Mouse (Mus musculus) bone marrow, adult 2 months (tissue): ENCODE measurements around the gene Adgra1. TPM values are rescaled to one million over a fixed set of nuclear protein-coding genes. Genes with fewer than 3 reads are reported as not detected.

Experiments
- H3K27ac ChIP-seq: fragments of 200-500 bp; 2 replicates; pipeline ENCODE4 v1.5.1; 2012; ENCODE audit warnings: low read depth, mild to moderate bottlenecking, control low read depth, inconsistent platforms, low read length; ENCODE audit not compliant: control insufficient read depth, poor library complexity, insufficient read depth
- H3K4me1 ChIP-seq: fragments of 200-500 bp; 2 replicates; pipeline ENCODE4 v1.6.1; 2011; ENCODE audit warnings: low read length; ENCODE audit not compliant: control insufficient read depth, insufficient read depth
- H3K4me3 ChIP-seq: fragments of 200-500 bp; replicated peaks from 2 replicates; pipeline ENCODE3; 2011; ENCODE audit warnings: mild to moderate bottlenecking, low read depth, low read length, control low read depth; ENCODE audit not compliant: control insufficient read depth
- CTCF ChIP-seq: fragments of 200-500 bp; IDR thresholded peaks from 2 replicates; pipeline ENCODE4 v1.5.1; 2011; ENCODE audit warnings: low read length, control low read depth; ENCODE audit not compliant: control insufficient read depth, insufficient read depth
- POLR2A ChIP-seq: fragments of 200-500 bp; IDR thresholded peaks from 2 replicates; pipeline ENCODE4 v1.6.1; 2011; ENCODE audit warnings: low read depth, mild to moderate bottlenecking, control low read depth, low read length, borderline replicate concordance; ENCODE audit not compliant: control insufficient read depth
- WGBS: fragments of 180-500 bp; shearing (Covaris S2); methylation state at CpG from one replicate; pipeline ENCODE4 v1.1.7; 2018; 5-methylcytosine and 5-hydroxymethylcytosine counted together
- polyA plus RNA-seq: library from polyadenylated mRNA; stranded (reverse); fragments of >200 nt; gene quantifications from 2 replicates; pipeline ENCODE4 v1.2.4, GENCODE M21; 2011; ENCODE audit warnings: low replicate concordance; ENCODE audit not compliant: missing spikeins, insufficient read depth, insufficient read length

Adgra1 gene
- polyA plus RNA-seq = not detected in 2 replicates

DNA sequence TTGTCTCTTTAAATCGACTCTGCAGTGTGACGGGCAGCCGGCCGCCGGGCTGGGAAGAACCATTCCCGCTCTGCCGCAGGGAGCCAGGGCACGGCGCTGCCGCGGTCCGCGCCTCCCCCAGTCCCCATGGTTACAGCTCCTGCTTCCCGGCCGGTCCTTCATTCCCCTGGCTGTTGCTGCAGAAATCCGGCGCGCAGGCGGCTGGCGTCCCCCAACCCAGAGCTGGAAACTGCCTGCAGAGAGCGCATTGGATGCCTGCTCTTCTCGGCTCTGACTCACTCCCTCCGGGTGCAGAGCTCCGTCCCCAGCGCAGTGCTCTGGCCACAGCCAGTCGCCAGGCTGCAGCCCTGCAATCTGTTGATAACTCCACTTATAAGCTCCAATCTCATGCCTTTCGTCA, at the start of gene Adgra1:
Adgra1 (plus strand) TSS at position 139 of the 400 bp plus-strand sequence.
- Histone ChIP-seq H3K27ac (no peak within 1 kb of the TSS), H3K4me3 (no peak within 1 kb of the TSS), H3K4me1 (no peaks in the 10 kb centered on the region)
- TF ChIP-seq POLR2A (no peak), CTCF (no peak)
- WGBS = 3% methylated on average over 27 of the region's 27 CpGs

DNA sequence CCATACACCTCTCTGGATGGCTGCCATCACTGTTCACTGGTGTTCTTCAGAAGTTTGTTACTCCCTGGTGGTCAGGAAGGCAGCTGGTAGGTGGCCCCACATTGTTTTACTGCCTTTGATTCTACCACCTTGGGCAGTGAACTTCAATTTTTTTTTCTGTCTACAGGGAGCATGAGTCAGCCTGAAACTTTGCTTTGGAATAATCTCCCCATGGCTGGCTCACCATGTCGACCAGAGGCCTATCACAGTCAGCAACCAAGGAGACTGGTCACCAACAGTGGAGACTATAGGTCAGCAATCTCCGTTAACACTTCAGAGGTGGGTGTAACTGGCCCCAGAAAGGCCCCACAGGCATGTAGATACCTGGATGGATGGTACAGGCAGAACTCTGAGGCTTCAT, 46.6 kb upstream of the Adgra1 start:
- WGBS = 59% methylated on average over 2 of the region's 2 CpGs
- H3K4me1 ChIP-seq = no peaks in the 10 kb centered on the region
- H3K27ac ChIP-seq = no peak overlapping the region
- no peak overlapping the region for H3K4me3 ChIP-seq
- no peak for TF ChIP-seq POLR2A

GRCm38 (mm10) chr7:139788927-139789326, 45.0 kb upstream of the Adgra1 start:
- H3K4me3 ChIP-seq = no peak overlapping the region
- no peak overlapping the region for H3K27ac ChIP-seq
- 77% methylated on average over 11 of the region's 11 CpGs for WGBS
- H3K4me1 ChIP-seq = no peaks in the 10 kb centered on the region
- TF ChIP-seq CTCF (no peak), POLR2A (no peak)

GRCm38 (mm10) chr7:139789718-139790117, 44.3 kb upstream of the Adgra1 start:
- no peaks in the 10 kb centered on the region for H3K4me1 ChIP-seq
- no peak overlapping the region for H3K27ac ChIP-seq
- TF ChIP-seq POLR2A = no peak
- no peak for TF ChIP-seq CTCF
- WGBS = 72% methylated on average over 4 of the region's 4 CpGs
- no peak overlapping the region for H3K4me3 ChIP-seq

DNA sequence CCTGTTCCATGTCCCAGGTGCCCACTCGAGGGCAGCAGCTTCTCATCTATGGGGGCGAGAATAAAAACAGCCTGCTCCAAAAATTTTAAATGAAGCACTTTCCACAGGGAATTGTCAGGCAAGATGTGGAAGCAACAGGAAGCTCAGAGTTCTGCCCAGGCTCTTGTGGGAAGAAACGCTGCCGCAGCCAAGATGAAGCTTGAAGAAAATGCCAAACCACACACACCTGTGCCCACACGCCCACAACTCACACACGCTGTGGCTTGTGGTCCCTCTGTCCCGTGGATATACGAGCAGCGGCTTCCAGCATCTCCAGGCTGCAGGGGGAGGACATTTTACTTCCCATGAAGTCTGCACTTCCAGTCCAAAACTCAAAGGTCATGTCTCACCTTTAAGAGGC, 42.4 kb upstream of the Adgra1 start:
- 64% methylated on average over 9 of the region's 9 CpGs for WGBS
- Histone ChIP-seq H3K4me3 (no peak overlapping the region), H3K4me1 (no peaks in the 10 kb centered on the region), H3K27ac (no peak overlapping the region)
- no peak for TF ChIP-seq POLR2A
- no peak for TF ChIP-seq CTCF

DNA sequence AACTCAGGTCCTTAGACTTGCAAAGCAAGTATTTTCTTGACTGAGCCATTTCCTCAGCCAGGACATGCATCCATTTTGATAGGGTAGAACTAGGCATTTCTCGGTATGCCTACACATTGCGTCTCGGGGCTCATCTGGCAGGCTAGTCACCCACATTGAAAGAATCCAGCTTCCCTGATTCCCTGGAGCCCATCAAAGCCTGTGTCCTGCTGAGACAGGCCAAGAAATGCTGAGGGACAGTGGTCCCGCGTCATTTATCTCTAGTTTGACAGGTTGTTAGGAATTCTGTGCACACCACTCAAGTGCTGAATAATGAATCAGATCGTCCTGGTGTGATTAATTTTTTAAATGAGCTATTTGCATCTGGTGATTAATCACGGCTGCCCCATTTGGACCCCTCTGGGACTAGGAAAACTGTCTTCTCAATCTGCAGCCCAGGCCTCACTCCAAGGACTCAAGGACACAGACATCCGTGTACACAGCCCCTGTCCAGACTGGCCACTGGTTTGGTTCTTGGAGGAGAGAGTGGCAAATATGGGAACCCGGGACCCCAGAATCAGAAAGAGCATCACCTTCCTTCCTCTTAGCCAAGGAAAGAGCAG, 38.9 kb upstream of the Adgra1 start:
- TF ChIP-seq POLR2A (no peak), CTCF (no peak)
- Histone ChIP-seq H3K27ac (no peak overlapping the region), H3K4me3 (no peak overlapping the region), H3K4me1 (no peaks in the 10 kb centered on the region)
- WGBS = 76% methylated on average over 9 of the region's 9 CpGs

GRCm38 (mm10) chr7:139797186-139798109, 36.5 kb upstream of the Adgra1 start:
- WGBS = 62% methylated on average over 9 of the region's 9 CpGs
- no peak overlapping the region for H3K4me3 ChIP-seq
- no peaks in the 10 kb centered on the region for H3K4me1 ChIP-seq
- no peak overlapping the region for H3K27ac ChIP-seq
- TF ChIP-seq CTCF (no peak), POLR2A (no peak)

- no peaks in the 10 kb centered on the region for H3K4me1 ChIP-seq
- H3K4me3 ChIP-seq = no peak overlapping the region
- no peak overlapping the region for H3K27ac ChIP-seq
- TF ChIP-seq CTCF = no peak
- no peak for TF ChIP-seq POLR2A
- 69% methylated on average over 8 of the region's 8 CpGs for WGBS
Observed at GRCm38 (mm10) chr7:139806175-139806601, 27.8 kb upstream of the Adgra1 start.

GRCm38 (mm10) chr7:139810036-139810435, 23.9 kb upstream of the Adgra1 start:
- H3K4me1 ChIP-seq = no peaks in the 10 kb centered on the region
- WGBS = 73% methylated on average over 6 of the region's 6 CpGs
- TF ChIP-seq POLR2A (no peak), CTCF (no peak)
- H3K27ac ChIP-seq = no peak overlapping the region
- no peak overlapping the region for H3K4me3 ChIP-seq
